Mouse (Mus musculus) myocyte (in vitro differentiated cells): ENCODE results near the gene Ism2. TPM values are rescaled to one million over a fixed set of nuclear protein-coding genes. Genes with fewer than 3 reads are reported as not detected.

Experiments
- H3K27me3 ChIP-seq: one replicate; pipeline ENCODE4 v1.6.1; 2011; ENCODE audit not compliant: control insufficient read depth, insufficient read depth, insufficient read length
- H3K36me3 ChIP-seq: one replicate; pipeline ENCODE4 v1.6.1; 2011; ENCODE audit not compliant: control insufficient read depth, insufficient read depth
- H3K4me2 ChIP-seq: one replicate; pipeline ENCODE4 v1.6.1; 2011; ENCODE audit warnings: low read depth, control low read depth
- H3K4me3 ChIP-seq: one replicate; pipeline ENCODE4 v1.5.1; 2011; ENCODE audit warnings: mild to moderate bottlenecking, control low read depth, moderate library complexity
- H3K79me2 ChIP-seq: one replicate; pipeline ENCODE4 v1.6.1; 2011; ENCODE audit not compliant: control insufficient read depth, insufficient read depth
- H3ac ChIP-seq: one replicate; pipeline ENCODE4 v1.6.1; 2011; ENCODE audit not compliant: control insufficient read depth, insufficient read length
- CEBPB ChIP-seq: IDR thresholded peaks from 2 replicates; pipeline ENCODE4 v1.6.1; 2011; ENCODE audit warnings: mild to moderate bottlenecking, moderate library complexity; ENCODE audit not compliant: poor library complexity, insufficient read depth, severe bottlenecking
- E2F4 ChIP-seq: IDR thresholded peaks from one replicate; pipeline ENCODE4 v1.6.1; 2011; ENCODE audit warnings: mild to moderate bottlenecking, control low read depth, moderate library complexity; ENCODE audit not compliant: insufficient read depth
- MAX ChIP-seq: IDR thresholded peaks from one replicate; pipeline ENCODE4 v1.6.1; 2011; ENCODE audit warnings: low read depth, mild to moderate bottlenecking, control low read depth
- MYOD1 ChIP-seq, 3 experiments: IDR thresholded peaks; one replicate each; pipeline ENCODE4 v1.6.1; 2011; ENCODE audit warnings: control low read depth in 2 of 3, low read depth in 2 of 3, mild to moderate bottlenecking in 2 of 3, moderate library complexity in 1 of 3; ENCODE audit not compliant: insufficient read length in 2 of 3, control insufficient read depth in 1 of 3
- MYOG ChIP-seq, 3 experiments: IDR thresholded peaks; one replicate each; pipeline ENCODE4 v1.6.1; 2011; ENCODE audit warnings: control low read depth in 2 of 3, low read depth in 2 of 3, mild to moderate bottlenecking in 2 of 3; ENCODE audit not compliant: insufficient read length in 2 of 3, control insufficient read depth in 1 of 3, insufficient read depth in 1 of 3
- POLR2A ChIP-seq: IDR thresholded peaks from one replicate; pipeline ENCODE4 v1.6.1; 2011; ENCODE audit warnings: low read depth, mild to moderate bottlenecking, control low read depth, moderate library complexity; ENCODE audit not compliant: insufficient read length
- POLR2AphosphoS2 ChIP-seq: IDR thresholded peaks from one replicate; pipeline ENCODE4 v1.6.1; 2011; ENCODE audit warnings: low read depth, control low read depth; ENCODE audit not compliant: insufficient read length
- REST ChIP-seq: IDR thresholded peaks from one replicate; pipeline ENCODE4 v1.6.1; 2011; ENCODE audit warnings: mild to moderate bottlenecking, control low read depth, moderate library complexity; ENCODE audit not compliant: insufficient read depth, insufficient read length
- SRF ChIP-seq: IDR thresholded peaks from one replicate; pipeline ENCODE4 v1.6.1; 2011; ENCODE audit warnings: low read depth; ENCODE audit not compliant: control insufficient read depth, insufficient read length
- TCF12 ChIP-seq: IDR thresholded peaks from one replicate; pipeline ENCODE4 v1.6.1; 2011; ENCODE audit warnings: mild to moderate bottlenecking, control low read depth; ENCODE audit not compliant: poor library complexity, insufficient read depth, severe bottlenecking
- TCF3 ChIP-seq: IDR thresholded peaks from one replicate; pipeline ENCODE4 v1.6.1; 2011; ENCODE audit warnings: low read depth, control low read depth; ENCODE audit not compliant: insufficient read length
- USF1 ChIP-seq: IDR thresholded peaks from one replicate; pipeline ENCODE4 v1.6.1; 2011; ENCODE audit warnings: low read depth, mild to moderate bottlenecking, control low read depth, moderate library complexity
- polyA plus RNA-seq: library from polyadenylated mRNA; unstranded; fragments of >200 nt; fragmentation: generic; extraction: Trizol; gene quantifications from one replicate; pipeline ENCODE4 v1.2.1, GENCODE M21; 2012; ENCODE audit warnings: missing spikeins

The Ism2 gene
- polyA plus RNA-seq, 1 experiment, result 0.12 TPM

- Histone ChIP-seq H3K4me2 (peak overlapping the region; percentile 74), H3ac (peak overlapping the region; percentile 17), H3K79me2 (no peaks in the 10 kb centered on the region), H3K4me3 (peak overlapping the region; percentile 12), H3K36me3 (no peaks in the 10 kb centered on the region), H3K27me3 (peaks cover 7% of the 10 kb centered on the region)
- TF ChIP-seq MYOD1 (IDR thresholded peaks at IDR 0.05; ENCODE audit: control insufficient read depth in 1 of 3, insufficient read length in 2 of 3, low read depth in 2 of 3) (no peak), MAX (no peak), MYOG (IDR thresholded peaks at IDR 0.05; ENCODE audit: control insufficient read depth in 1 of 3, insufficient read depth in 1 of 3, insufficient read length in 2 of 3, low read depth in 2 of 3) (no peak), USF1 (no peak), TCF3 (no peak)
These were observed 358 bp downstream of the Ism2 start for GRCm38 (mm10) chr12:87299037-87299656.

GRCm38 (mm10) chr12:87293934-87294333, 5.6 kb downstream of the Ism2 start:
- H3K27me3 ChIP-seq, result peaks cover 4% of the 10 kb centered on the region
- TF ChIP-seq SRF, result no peak
- no peak for TF ChIP-seq POLR2A

GRCm38 (mm10) chr12:87289100-87289499, 10.4 kb downstream of the Ism2 start:
- Histone ChIP-seq H3K27me3 (peaks cover 4% of the 10 kb centered on the region), H3ac (no peak overlapping the region), H3K4me2 (no peak overlapping the region), H3K4me3 (no peak overlapping the region), H3K79me2 (no peaks in the 10 kb centered on the region), H3K36me3 (no peaks in the 10 kb centered on the region)
- TF ChIP-seq CEBPB (no peak), MYOD1 (IDR thresholded peaks at IDR 0.05; ENCODE audit: control insufficient read depth in 1 of 3, insufficient read length in 2 of 3, low read depth in 2 of 3) (no peak), REST (no peak), POLR2A (no peak), POLR2AphosphoS2 (no peak), MYOG (IDR thresholded peaks at IDR 0.05; ENCODE audit: control insufficient read depth in 1 of 3, insufficient read depth in 1 of 3, insufficient read length in 2 of 3, low read depth in 2 of 3) (no peak), TCF3 (no peak), SRF (no peak), MAX (no peak), USF1 (no peak), TCF12 (no peak), E2F4 (no peak)

More at GRCm38 (mm10) chr12:87293934-87294333, 5.6 kb downstream of the Ism2 start:
- Histone ChIP-seq H3K79me2 (no peaks in the 10 kb centered on the region), H3K36me3 (no peaks in the 10 kb centered on the region), H3K4me3 (no peak overlapping the region), H3ac (no peak overlapping the region), H3K4me2 (no peak overlapping the region)

- TF ChIP-seq E2F4 (no peak), MYOG (IDR thresholded peaks at IDR 0.05; ENCODE audit: control insufficient read depth in 1 of 3, insufficient read depth in 1 of 3, insufficient read length in 2 of 3, low read depth in 2 of 3) (peak in 2 of 3 experiments; percentile 40 to 85), TCF12 (no peak), MYOD1 (IDR thresholded peaks at IDR 0.05; ENCODE audit: control insufficient read depth in 1 of 3, insufficient read length in 2 of 3, low read depth in 2 of 3) (peak in 2 of 3 experiments; percentile 44 to 61), CEBPB (no peak), POLR2AphosphoS2 (no peak), SRF (no peak)
These were observed 14.8 kb downstream of the Ism2 start for GRCm38 (mm10) chr12:87284726-87285125.

GRCm38 (mm10) chr12:87284268-87284667, 15.2 kb downstream of the Ism2 start:
- no peaks in the 10 kb centered on the region for H3K79me2 ChIP-seq
- H3K4me2 ChIP-seq, result no peak overlapping the region
- no peak overlapping the region for H3K4me3 ChIP-seq
- H3K36me3 ChIP-seq, result no peaks in the 10 kb centered on the region
- TF ChIP-seq TCF3 (no peak), USF1 (no peak), MAX (no peak), POLR2A (no peak), SRF (no peak), MYOG (IDR thresholded peaks at IDR 0.05; ENCODE audit: control insufficient read depth in 1 of 3, insufficient read depth in 1 of 3, insufficient read length in 2 of 3, low read depth in 2 of 3) (no peak), REST (no peak), TCF12 (no peak)
- no peak overlapping the region for H3ac ChIP-seq
- H3K27me3 ChIP-seq, result no peaks in the 10 kb centered on the region

More at GRCm38 (mm10) chr12:87284726-87285125, 14.8 kb downstream of the Ism2 start:
- Histone ChIP-seq H3K79me2 (no peaks in the 10 kb centered on the region), H3K4me2 (peak overlapping the region; percentile 6), H3K4me3 (no peak overlapping the region), H3K27me3 (no peaks in the 10 kb centered on the region), H3K36me3 (no peaks in the 10 kb centered on the region), H3ac (no peak overlapping the region)
